ENCODE assay signal across 16 mouse cellular contexts in genomic region chr1:138822255-138822984, GRCm38 (mm10). TPM values are rescaled to one million over a fixed set of nuclear protein-coding genes. Genes with fewer than 3 reads are reported as not detected.
DNase-seq lines count a peak whose midpoint lies in the region; ATAC-seq and TF ChIP-seq lines count a peak whose summit lies in the region.
"Had no signal": no experiment of that assay in that cellular context is flagged by ENCODE, and none has a peak within 500 bp of the region (broad histone marks: within the 10 kb centered on the region; RNA-seq: fewer than 3 reads in every experiment).

No protein-coding gene starts in this region.

- no peak for TF ChIP-seq CTCF in G1E (IDR thresholded peaks at IDR 0.05; ENCODE audit: low read depth, low read length)
- no peak for TF ChIP-seq CTCF in lung, postnatal 0 days (IDR thresholded peaks at IDR 0.05)

- H3K36me3 ChIP-seq in liver, embryonic 11.5 days (ENCODE audit: control insufficient read depth, insufficient read depth, low read length) = no peaks in the 10 kb centered on the region
- H3K36me3 ChIP-seq in G1E (replicated peaks) = no peaks in the 10 kb centered on the region
- H3K36me3 ChIP-seq in limb, embryonic 15.5 days = no peaks in the 10 kb centered on the region
- no peaks in the 10 kb centered on the region for H3K36me3 ChIP-seq in lung, postnatal 0 days (ENCODE audit: insufficient read depth, low read length)
- H3K36me3 ChIP-seq: forebrain, embryonic 12.5 days; neural tube, embryonic 13.5 days had no signal

- DNase-seq in liver, embryonic 11.5 days (ENCODE audit: low spot score) = no peak
- DNase-seq in liver (no peak), G1E (ENCODE audit: low spot score) (no peak)
- no peak for DNase-seq in thymus, postnatal 25 days
- no peak for DNase-seq in thymus, postnatal 14 days
- no peak for DNase-seq in lung, postnatal 0 days (ENCODE audit: low spot score)
- DNase-seq: adrenal gland, postnatal 25 days; cerebellum, adult 11 months; embryo, embryonic 11 days; gastrocnemius, adult 2 months; kidney, postnatal 36 days; thymus, postnatal 4 days had no signal

- no peak overlapping the region for H3K4me2 ChIP-seq in liver, embryonic 11.5 days
- H3K4me2 ChIP-seq in limb, embryonic 15.5 days = no peak overlapping the region
- H3K4me2 ChIP-seq in lung, postnatal 0 days (replicated peaks; ENCODE audit: low read depth, low read length) = no peak overlapping the region
- H3K4me2 ChIP-seq: forebrain, embryonic 12.5 days; neural tube, embryonic 13.5 days had no signal

- ATAC-seq in liver, embryonic 11.5 days (replicated peaks; ENCODE audit: low FRiP score) = peak; percentile 57
- ATAC-seq in G1E (ENCODE audit: extremely low read depth, insufficient number of reproducible peaks, low FRiP score, poor library complexity, severe bottlenecking) = no peak
- peak; percentile 35; the same call in 1 of the 2 replicates for ATAC-seq in limb, embryonic 15.5 days (ENCODE audit: insufficient number of reproducible peaks, low FRiP score, low TSS enrichment, low read depth)
- ATAC-seq in monocyte, adult 5-6 weeks (replicated peaks; ENCODE audit: insufficient number of reproducible peaks, low FRiP score, low TSS enrichment, poor library complexity, severe bottlenecking) = peak; percentile 73
- ATAC-seq in lung, postnatal 0 days = no peak

- no peaks in the 10 kb centered on the region for H3K4me1 ChIP-seq in liver, embryonic 11.5 days (replicated peaks; ENCODE audit: control insufficient read depth, insufficient read depth, low read length)
- H3K4me1 ChIP-seq in G1E (ENCODE audit: insufficient read depth, low read depth, low read length) = peaks cover 13% of the 10 kb centered on the region
- peaks cover 5% of the 10 kb centered on the region; the same call in 1 of the 2 replicates for H3K4me1 ChIP-seq in limb, embryonic 15.5 days
- no peaks in the 10 kb centered on the region for H3K4me1 ChIP-seq in lung, postnatal 0 days (ENCODE audit: insufficient read depth, low read depth, low read length)
- H3K4me1 ChIP-seq: forebrain, embryonic 12.5 days; neural tube, embryonic 13.5 days had no signal

- H3K9me3 ChIP-seq in liver, embryonic 11.5 days (ENCODE audit: control insufficient read depth, low read length) = no peaks in the 10 kb centered on the region
- H3K9me3 ChIP-seq in G1E (replicated peaks) = no peaks in the 10 kb centered on the region
- no peaks in the 10 kb centered on the region for H3K9me3 ChIP-seq in limb, embryonic 15.5 days
- no peaks in the 10 kb centered on the region for H3K9me3 ChIP-seq in lung, postnatal 0 days (ENCODE audit: low read length)
- H3K9me3 ChIP-seq: forebrain, embryonic 12.5 days; neural tube, embryonic 13.5 days had no signal

- WGBS in liver, embryonic 11.5 days = 76% methylated on average over 7 of the region's 7 CpGs
- 89% methylated on average over 7 of the region's 7 CpGs for WGBS in limb, embryonic 15.5 days
- WGBS in lung, postnatal 0 days = 86% methylated on average over 7 of the region's 7 CpGs

- H3K4me3 ChIP-seq in liver, embryonic 11.5 days (ENCODE audit: low read depth, low read length) = no peak overlapping the region
- peak overlapping the region; percentile 58 for H3K4me3 ChIP-seq in G1E (ENCODE audit: low read depth, low read length)
- H3K4me3 ChIP-seq in limb, embryonic 15.5 days = no peak overlapping the region
- H3K4me3 ChIP-seq in lung, postnatal 0 days (ENCODE audit: low read depth, low read length) = no peak overlapping the region
- H3K4me3 ChIP-seq: forebrain, embryonic 12.5 days; gastrocnemius, adult 2 months; neural tube, embryonic 13.5 days had no signal

- no peaks in the 10 kb centered on the region for H3K27me3 ChIP-seq in liver, embryonic 11.5 days (replicated peaks; ENCODE audit: control insufficient read depth, insufficient read depth, low read length)
- H3K27me3 ChIP-seq in G1E (ENCODE audit: insufficient read depth, low read length) = peaks cover 19% of the 10 kb centered on the region
- no peaks in the 10 kb centered on the region for H3K27me3 ChIP-seq in limb, embryonic 15.5 days
- no peaks in the 10 kb centered on the region for H3K27me3 ChIP-seq in lung, postnatal 0 days (replicated peaks; ENCODE audit: insufficient read depth, low read length)
- H3K27me3 ChIP-seq: forebrain, embryonic 12.5 days; neural tube, embryonic 13.5 days had no signal

- no peak overlapping the region for H3K27ac ChIP-seq in liver, embryonic 11.5 days (ENCODE audit: low read depth, low read length)
- H3K27ac ChIP-seq in limb, embryonic 15.5 days = no peak overlapping the region
- H3K27ac ChIP-seq in lung, postnatal 0 days (ENCODE audit: low read length) = no peak overlapping the region
- H3K27ac ChIP-seq: forebrain, embryonic 12.5 days; gastrocnemius, adult 2 months; neural tube, embryonic 13.5 days had no signal

- TF ChIP-seq EP300 in lung, postnatal 0 days (IDR thresholded peaks at IDR 0.05) = no peak

- no peak overlapping the region for H3K9ac ChIP-seq in liver, embryonic 11.5 days (ENCODE audit: low read depth, low read length)
- H3K9ac ChIP-seq in limb, embryonic 15.5 days = no peak overlapping the region
- H3K9ac ChIP-seq in lung, postnatal 0 days (replicated peaks; ENCODE audit: low read depth) = no peak overlapping the region
- H3K9ac ChIP-seq: forebrain, embryonic 12.5 days; neural tube, embryonic 13.5 days had no signal

RNA-seq across cellular contexts. Expression of gene Lhx9, which starts 26.0 kb away (rescaled TPM):
- 2.5 and 3.8 TPM in 2 replicates for polyA plus RNA-seq in liver, embryonic 11.5 days (2014; fragmentation: Nextera tagmentation; extraction: Ambion mirVana)
- total RNA-seq in G1E (2014; fragmentation: Nextera tagmentation) (0.44 and 4.7 TPM in 2 replicates), G1E (2017) (0.41 and 0.98 TPM in 2 replicates)
- 0.10 TPM in 1 of 2 replicates, not detected in the other for polyA plus RNA-seq in G1E (2012)
- polyA plus RNA-seq in limb, embryonic 15.5 days (2015; fragmentation: Nextera tagmentation; extraction: Ambion mirVana) = 11.7 and 13.5 TPM in 2 replicates
- total RNA-seq in monocyte, adult 5-6 weeks (2017) = not detected in 3 replicates
- 0.06 and 0.11 TPM in 2 replicates for polyA plus RNA-seq in lung, postnatal 0 days (2015; fragmentation: Nextera tagmentation; extraction: Ambion mirVana)
- total RNA-seq: adrenal gland, postnatal 25 days; gastrocnemius, adult 2 months had no signal

RNA-seq across cellular contexts. Expression of gene 2310009B15Rik, which starts 34.2 kb away (rescaled TPM):
- 27.8 and 31.4 TPM in 2 replicates for polyA plus RNA-seq in liver, embryonic 11.5 days (2014; fragmentation: Nextera tagmentation; extraction: Ambion mirVana)
- 40.7 and 41.8 TPM in 2 replicates for total RNA-seq in G1E (2014; fragmentation: Nextera tagmentation)
- total RNA-seq in G1E (2017) = 41.8 and 48.2 TPM in 2 replicates
- 58.5 and 62.6 TPM in 2 replicates for polyA plus RNA-seq in G1E (2012)
- 32.4 and 38.0 TPM in 2 replicates for polyA plus RNA-seq in limb, embryonic 15.5 days (2015; fragmentation: Nextera tagmentation; extraction: Ambion mirVana)
- total RNA-seq in monocyte, adult 5-6 weeks (2017) = 6.2 to 18.6 TPM (median 12.2 TPM) in 3 replicates
- 48.3 and 53.0 TPM in 2 replicates for polyA plus RNA-seq in lung, postnatal 0 days (2015; fragmentation: Nextera tagmentation; extraction: Ambion mirVana)

Comparison
In these comparisons a context has a peak if more than half of its experiments do, and no peak if none do; other contexts are left out.
1. ATAC-seq: peak in liver, embryonic 11.5 days (single experiment), limb, embryonic 15.5 days (single experiment) and monocyte, adult 5-6 weeks (single experiment); none in G1E (single experiment) and lung, postnatal 0 days (single experiment).